18 mouse cellular contexts compared by ENCODE assay signal in genomic region chr5:121780180-121780579, GRCm38 (mm10).
"Had no signal": no experiment of that assay in that cellular context is flagged by ENCODE, and none has a peak within 500 bp of the region (broad histone marks: within the 10 kb centered on the region; RNA-seq: fewer than 3 reads in every experiment).

No protein-coding gene starts in this region.

- H3K9ac ChIP-seq: liver, embryonic 12.5 days; liver, embryonic 14.5 days; lung, embryonic 14.5 days; midbrain, embryonic 12.5 days; neural tube, embryonic 13.5 days; neural tube, embryonic 15.5 days had no signal

- H3K9me3 ChIP-seq: liver, embryonic 12.5 days; midbrain, embryonic 10.5 days; midbrain, embryonic 12.5 days; neural tube, embryonic 13.5 days; neural tube, embryonic 15.5 days had no signal

- DNase-seq: lung, embryonic 14.5 days; midbrain, embryonic 14.5 days; retina, postnatal 1 day; right cerebral cortex, adult 18-20 months; right cerebral cortex, postnatal 25 days; right cerebral cortex, postnatal 4 days; spleen, adult 18-20 months; thymus, adult 18-20 months; thymus, postnatal 14 days; thymus, postnatal 36 days had no signal

- H3K27me3 ChIP-seq: liver, embryonic 12.5 days; midbrain, embryonic 12.5 days; neural tube, embryonic 13.5 days; neural tube, embryonic 15.5 days had no signal

- ATAC-seq: liver, embryonic 12.5 days; midbrain, embryonic 16.5 days had no signal

- H3K4me3 ChIP-seq: liver, embryonic 12.5 days; midbrain, embryonic 10.5 days; midbrain, embryonic 12.5 days; myocyte; neural tube, embryonic 13.5 days; neural tube, embryonic 15.5 days had no signal

- H3K4me1 ChIP-seq: liver, embryonic 12.5 days; midbrain, embryonic 10.5 days had no signal

- H3K4me2 ChIP-seq: liver, embryonic 12.5 days; lung, embryonic 14.5 days; midbrain, embryonic 12.5 days; neural tube, embryonic 13.5 days; neural tube, embryonic 15.5 days had no signal

- H3K27ac ChIP-seq: liver, embryonic 12.5 days; liver, embryonic 14.5 days; midbrain, embryonic 10.5 days; midbrain, embryonic 12.5 days; neural tube, embryonic 13.5 days; neural tube, embryonic 15.5 days had no signal
